Mouse (Mus musculus): ENCODE measurements at regions not wholly inside any gene's neighbourhood (a gene's known extent, or its start where the extent isn't known, plus 50 kb on each side); places are given as distances from the start of the nearest gene placed in this dataset.

- Histone ChIP-seq H3K36me3 (ENCODE audit: insufficient read depth) (no peaks in the 10 kb centered on the region), H3K27me3 (ENCODE audit: insufficient read depth, low read length) (no peaks in the 10 kb centered on the region), H3K27ac (ENCODE audit: low read depth, low read length) (no peak overlapping the region), H3K4me3 (ENCODE audit: low read depth, low read length) (no peak overlapping the region), H3K4me1 (ENCODE audit: insufficient read depth) (no peaks in the 10 kb centered on the region), H3K9me3 (ENCODE audit: low read length) (no peaks in the 10 kb centered on the region), H3K9ac (no peak overlapping the region), H3K4me2 (ENCODE audit: low read depth) (no peak overlapping the region)
- 76% methylated on average over 2 of the region's 2 CpGs for WGBS
- ATAC-seq: no peak
- TF ChIP-seq CTCF (IDR thresholded peaks at IDR 0.05; ENCODE audit: low read depth): no peak
- no peak for DNase-seq
These were observed 143.6 kb upstream of the Cited2 start for GRCm38 (mm10) chr10:17579463-17579862.

GRCm38 (mm10) chr10:17584842-17585241, 138.2 kb upstream of the Cited2 start:
- Histone ChIP-seq H3K4me3 (ENCODE audit: low read depth, low read length) (no peak overlapping the region), H3K27me3 (ENCODE audit: insufficient read depth, low read length) (no peaks in the 10 kb centered on the region), H3K9ac (no peak overlapping the region), H3K36me3 (ENCODE audit: insufficient read depth) (no peaks in the 10 kb centered on the region), H3K4me1 (ENCODE audit: insufficient read depth) (no peaks in the 10 kb centered on the region), H3K9me3 (ENCODE audit: low read length) (no peaks in the 10 kb centered on the region), H3K27ac (ENCODE audit: low read depth, low read length) (no peak overlapping the region), H3K4me2 (ENCODE audit: low read depth) (no peak overlapping the region)
- WGBS: 91% methylated on average over 7 of the region's 7 CpGs
- no peak for ATAC-seq
- no peak for TF ChIP-seq CTCF (IDR thresholded peaks at IDR 0.05; ENCODE audit: low read depth)
- no peak for DNase-seq

DNA sequence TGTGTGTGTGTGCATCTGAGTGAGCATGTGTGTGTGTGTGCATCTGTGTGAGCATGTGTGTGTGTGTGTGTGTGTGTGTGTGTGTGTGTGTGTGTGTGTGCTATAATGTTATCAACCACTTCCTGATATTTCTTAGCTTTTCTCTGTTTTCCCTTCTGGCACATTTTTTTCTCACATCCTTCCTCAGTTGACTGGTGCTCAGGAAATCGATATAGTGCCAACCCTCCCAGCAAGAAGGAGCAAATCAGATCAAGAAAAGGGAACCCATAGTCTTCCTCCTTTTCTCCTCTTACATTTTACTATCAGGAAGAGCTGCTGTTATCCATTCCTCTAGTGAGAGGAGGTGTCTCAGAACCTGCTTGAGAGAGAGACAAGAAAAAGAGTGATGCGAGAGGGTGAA, 136.1 kb upstream of the Cited2 start:
- WGBS: 95% methylated on average over 2 of the region's 2 CpGs

DNA sequence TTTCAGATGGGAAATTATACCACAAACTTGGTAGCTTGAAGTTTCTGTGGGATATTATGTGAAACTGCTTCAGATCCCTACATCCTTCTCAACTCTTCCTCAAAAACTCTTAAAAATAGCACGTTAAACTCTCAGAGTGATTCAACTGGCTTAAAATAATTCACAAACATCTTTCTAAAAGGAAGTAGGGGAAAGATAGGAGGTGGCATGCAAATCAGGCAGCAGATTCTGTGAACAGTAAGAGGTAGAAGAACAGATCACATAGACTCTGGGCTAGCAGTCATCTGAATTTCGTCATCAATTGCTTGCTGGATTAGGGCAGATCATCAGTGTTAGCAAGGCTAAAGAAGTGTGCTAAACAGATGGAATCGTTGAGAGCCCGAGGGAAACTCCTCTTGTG, 133.9 kb upstream of the Cited2 start:
- H3K4me2 ChIP-seq (ENCODE audit: low read depth): no peak overlapping the region
- H3K9me3 ChIP-seq (ENCODE audit: low read length): no peaks in the 10 kb centered on the region

More for the DNA sequence above, 136.1 kb upstream of the Cited2 start:
- no peak overlapping the region for H3K27ac ChIP-seq (ENCODE audit: low read depth, low read length)
- no peak for TF ChIP-seq CTCF (IDR thresholded peaks at IDR 0.05; ENCODE audit: low read depth)
- H3K4me2 ChIP-seq (ENCODE audit: low read depth): no peak overlapping the region
- no peaks in the 10 kb centered on the region for H3K27me3 ChIP-seq (ENCODE audit: insufficient read depth, low read length)
- ATAC-seq (no peak), DNase-seq (no peak)
- no peak overlapping the region for H3K9ac ChIP-seq
- H3K36me3 ChIP-seq (ENCODE audit: insufficient read depth): no peaks in the 10 kb centered on the region
- H3K4me1 ChIP-seq (ENCODE audit: insufficient read depth): no peaks in the 10 kb centered on the region
- no peak overlapping the region for H3K4me3 ChIP-seq (ENCODE audit: low read depth, low read length)
- H3K9me3 ChIP-seq (ENCODE audit: low read length): no peaks in the 10 kb centered on the region

GRCm38 (mm10) chr10:17590195-17590594, 132.8 kb upstream of the Cited2 start:
- DNase-seq (no peak), ATAC-seq (no peak)
- Histone ChIP-seq H3K4me3 (ENCODE audit: low read depth, low read length) (no peak overlapping the region), H3K4me1 (ENCODE audit: insufficient read depth) (no peaks in the 10 kb centered on the region), H3K9me3 (ENCODE audit: low read length) (no peaks in the 10 kb centered on the region), H3K27ac (ENCODE audit: low read depth, low read length) (no peak overlapping the region), H3K36me3 (ENCODE audit: insufficient read depth) (no peaks in the 10 kb centered on the region), H3K27me3 (ENCODE audit: insufficient read depth, low read length) (no peaks in the 10 kb centered on the region), H3K4me2 (ENCODE audit: low read depth) (no peak overlapping the region), H3K9ac (no peak overlapping the region)
- WGBS: 96% methylated on average over 1 of the region's 1 CpGs
- TF ChIP-seq CTCF (IDR thresholded peaks at IDR 0.05; ENCODE audit: low read depth): no peak

More for the DNA sequence above, 133.9 kb upstream of the Cited2 start:
- WGBS: 86% methylated on average over 4 of the region's 4 CpGs
- no peak overlapping the region for H3K4me3 ChIP-seq (ENCODE audit: low read depth, low read length)
- no peak overlapping the region for H3K9ac ChIP-seq
- H3K36me3 ChIP-seq (ENCODE audit: insufficient read depth): no peaks in the 10 kb centered on the region
- TF ChIP-seq CTCF (IDR thresholded peaks at IDR 0.05; ENCODE audit: low read depth): no peak
- no peak overlapping the region for H3K27ac ChIP-seq (ENCODE audit: low read depth, low read length)
- no peaks in the 10 kb centered on the region for H3K27me3 ChIP-seq (ENCODE audit: insufficient read depth, low read length)
- DNase-seq (no peak), ATAC-seq (no peak)
- no peaks in the 10 kb centered on the region for H3K4me1 ChIP-seq (ENCODE audit: insufficient read depth)

DNA sequence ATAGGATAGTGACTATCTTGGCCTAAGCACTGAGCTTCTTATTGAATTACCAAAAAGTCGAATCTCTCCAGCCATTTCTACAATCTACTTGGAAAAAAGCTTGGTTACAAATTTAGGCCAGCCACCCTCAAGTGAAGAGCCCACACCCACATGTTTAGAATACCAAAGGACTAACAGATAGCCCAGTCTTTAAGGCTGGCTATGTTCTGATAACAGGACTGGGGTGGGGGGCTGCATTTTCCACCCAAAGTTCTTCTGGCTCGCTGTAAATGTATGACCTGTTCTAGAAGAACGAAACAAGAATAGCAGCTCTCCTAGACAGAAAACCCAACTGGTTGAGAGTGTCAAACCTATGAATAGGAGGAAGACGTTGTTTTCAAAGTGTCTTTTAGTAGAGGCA, 130.6 kb upstream of the Cited2 start:
- H3K9me3 ChIP-seq (ENCODE audit: low read length): no peaks in the 10 kb centered on the region
- H3K36me3 ChIP-seq (ENCODE audit: insufficient read depth): no peaks in the 10 kb centered on the region
- no peak overlapping the region for H3K4me2 ChIP-seq (ENCODE audit: low read depth)
- DNase-seq: no peak
- H3K4me3 ChIP-seq (ENCODE audit: low read depth, low read length): no peak overlapping the region
- 89% methylated on average over 4 of the region's 4 CpGs for WGBS
- no peak for TF ChIP-seq CTCF (IDR thresholded peaks at IDR 0.05; ENCODE audit: low read depth)
- ATAC-seq: no peak
- no peaks in the 10 kb centered on the region for H3K27me3 ChIP-seq (ENCODE audit: insufficient read depth, low read length)
- no peak overlapping the region for H3K27ac ChIP-seq (ENCODE audit: low read depth, low read length)
- H3K9ac ChIP-seq: no peak overlapping the region
- no peaks in the 10 kb centered on the region for H3K4me1 ChIP-seq (ENCODE audit: insufficient read depth)

- DNase-seq (no peak), ATAC-seq (no peak)
- TF ChIP-seq CTCF (IDR thresholded peaks at IDR 0.05; ENCODE audit: low read depth): no peak
- H3K36me3 ChIP-seq (ENCODE audit: insufficient read depth): no peaks in the 10 kb centered on the region
- H3K4me1 ChIP-seq (ENCODE audit: insufficient read depth): peaks cover 3% of the 10 kb centered on the region; the same call in 1 of the 2 replicates
- H3K9ac ChIP-seq: no peak overlapping the region
- H3K4me2 ChIP-seq (ENCODE audit: low read depth): no peak overlapping the region
- WGBS: 70% methylated on average over 1 of the region's 1 CpGs
- no peak overlapping the region for H3K4me3 ChIP-seq (ENCODE audit: low read depth, low read length)
- H3K27ac ChIP-seq (ENCODE audit: low read depth, low read length): no peak overlapping the region
- no peaks in the 10 kb centered on the region for H3K27me3 ChIP-seq (ENCODE audit: insufficient read depth, low read length)
- no peaks in the 10 kb centered on the region for H3K9me3 ChIP-seq (ENCODE audit: low read length)
These were observed 126.9 kb upstream of the Cited2 start for GRCm38 (mm10) chr10:17596126-17596525.

- no peak overlapping the region for H3K4me2 ChIP-seq (ENCODE audit: low read depth)
- ATAC-seq: no peak
- 85% methylated on average over 1 of the region's 1 CpGs for WGBS
- no peaks in the 10 kb centered on the region for H3K27me3 ChIP-seq (ENCODE audit: insufficient read depth, low read length)
- no peak overlapping the region for H3K4me3 ChIP-seq (ENCODE audit: low read depth, low read length)
- no peak overlapping the region for H3K9ac ChIP-seq
- H3K27ac ChIP-seq (ENCODE audit: low read depth, low read length): no peak overlapping the region
- H3K36me3 ChIP-seq (ENCODE audit: insufficient read depth): no peaks in the 10 kb centered on the region
- peaks cover 3% of the 10 kb centered on the region; the same call in 1 of the 2 replicates for H3K4me1 ChIP-seq (ENCODE audit: insufficient read depth)
- no peaks in the 10 kb centered on the region for H3K9me3 ChIP-seq (ENCODE audit: low read length)
- no peak for TF ChIP-seq CTCF (IDR thresholded peaks at IDR 0.05; ENCODE audit: low read depth)
- no peak for DNase-seq
These were observed 126.3 kb upstream of the Cited2 start for GRCm38 (mm10) chr10:17596743-17597142.

Measured in forebrain, postnatal 0 days (tissue).